Mouse (Mus musculus) limb, embryonic 14.5 days (tissue): Measurements from ENCODE around the gene Uggt1. TPM values are rescaled to one million over a fixed set of nuclear protein-coding genes. Genes with fewer than 3 reads are reported as not detected.

ENCODE experiments used
- ATAC-seq: fragments of 200-750 bp; cut with Nextera tagmentation; 2 replicates; pipeline ENCODE4 v1.8.0; 2017; ENCODE audit warnings: low read depth, moderate number of reproducible peaks, moderate TSS enrichment; ENCODE audit not compliant: low FRiP score
- DNase-seq: peaks from one replicate; pipeline ENCODE4 v3.0.0-alpha.2; 2015; ENCODE audit warnings: low spot score
- H3K27ac ChIP-seq: fragments of 300-500 bp; sonication (generic); replicated peaks from 2 replicates; pipeline ENCODE4 v1.5.1; 2014; ENCODE audit warnings: low read depth, mild to moderate bottlenecking, low read length, moderate library complexity, mixed read lengths
- H3K27me3 ChIP-seq: fragments of 300-500 bp; sonication (generic); 2 replicates; pipeline ENCODE4 v1.6.1; 2014; ENCODE audit warnings: low read length, mixed read lengths; ENCODE audit not compliant: control insufficient read depth, insufficient read depth
- H3K36me3 ChIP-seq: fragments of 300-500 bp; sonication (generic); 2 replicates; pipeline ENCODE4 v1.6.1; 2014; ENCODE audit warnings: mild to moderate bottlenecking, low read length, moderate library complexity, mixed read lengths; ENCODE audit not compliant: control insufficient read depth, insufficient read depth
- H3K4me1 ChIP-seq: fragments of 300-500 bp; sonication (generic); 2 replicates; pipeline ENCODE4 v1.6.1; 2014; ENCODE audit warnings: antibody characterized with exemption, low read length, mixed read lengths; ENCODE audit not compliant: control insufficient read depth, insufficient read depth
- H3K4me2 ChIP-seq: fragments of 300-500 bp; sonication (generic); replicated peaks from 2 replicates; pipeline ENCODE4 v1.6.1; 2014; ENCODE audit warnings: low read depth, mild to moderate bottlenecking, low read length, moderate library complexity; ENCODE audit not compliant: severe bottlenecking
- H3K4me3 ChIP-seq: fragments of 300-500 bp; sonication (generic); replicated peaks from 2 replicates; pipeline ENCODE4 v1.5.1; 2014; ENCODE audit warnings: low read length
- H3K9ac ChIP-seq: fragments of 300-500 bp; sonication (generic); 2 replicates; pipeline ENCODE4 v1.6.1; 2014; ENCODE audit warnings: mild to moderate bottlenecking, low read depth, low read length, moderate library complexity; ENCODE audit not compliant: severe bottlenecking
- H3K9me3 ChIP-seq: fragments of 300-500 bp; sonication (generic); 2 replicates; pipeline ENCODE4 v1.6.1; 2016; ENCODE audit warnings: low read length; ENCODE audit not compliant: control insufficient read depth
- POLR2A ChIP-seq: fragments of 200-500 bp; IDR thresholded peaks from 2 replicates; pipeline ENCODE4 v1.8.0; 2012; ENCODE audit warnings: inconsistent platforms, mild to moderate bottlenecking, moderate library complexity, borderline replicate concordance; ENCODE audit not compliant: insufficient read depth, insufficient read length; ENCODE audit errors: extremely low read depth
- whole genome bisulfite sequencing: fragments of 180-500 bp; shearing (Covaris S2); extraction: QIAGEN DNeasy Blood & Tissue Kit; methylation state at CpG from one replicate; pipeline ENCODE4 v1.1.7; 2014; 5-methylcytosine and 5-hydroxymethylcytosine counted together
- polyA plus RNA-seq, 2 experiments: library from polyadenylated mRNA; depleted of rRNA in 1 of 2; stranded (reverse) in 1 of 2; unstranded in 1 of 2; fragments of >200 nt; fragmentation: Nextera tagmentation in 1 of 2; extraction: Ambion mirVana in 1 of 2; gene quantifications; 2 replicates each; pipeline versions ENCODE4 v1.2.1 to v1.2.3; 2012 to 2014

The Uggt1 gene
- polyA plus RNA-seq, 2 experiments = 30.8 to 74.3 TPM

DNA sequence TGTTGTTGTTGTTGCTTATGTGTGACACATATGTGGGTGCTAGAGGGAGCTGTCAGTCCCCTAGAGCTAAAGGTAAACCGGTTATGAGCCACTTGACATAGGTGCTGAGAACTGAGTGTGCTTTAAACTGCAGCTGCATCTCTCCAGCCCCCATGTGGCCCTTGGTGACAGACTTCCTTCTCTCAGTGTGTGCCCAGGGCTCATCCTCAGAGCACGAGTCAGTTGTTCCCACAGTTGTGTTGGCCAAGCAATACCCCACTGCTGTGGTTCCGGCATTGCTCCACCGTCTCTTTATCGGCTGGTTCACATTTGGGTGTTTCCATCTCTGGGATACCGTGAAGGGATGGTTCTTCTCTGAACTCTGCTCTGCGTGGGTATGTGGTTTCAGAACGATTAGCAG, 12.8 kb upstream of the Uggt1 start:
- no peak for ATAC-seq
- 88% methylated on average over 8 of the region's 8 CpGs for WGBS
- no peak overlapping the region for H3K4me2 ChIP-seq
- H3K27ac ChIP-seq = no peak overlapping the region
- no peak for TF ChIP-seq POLR2A
- no peak overlapping the region for H3K9ac ChIP-seq
- no peaks in the 10 kb centered on the region; the same call in 1 of the 2 replicates for H3K9me3 ChIP-seq
- no peaks in the 10 kb centered on the region for H3K36me3 ChIP-seq
- H3K4me1 ChIP-seq = peaks cover 9% of the 10 kb centered on the region; the same call in 1 of the 2 replicates
- DNase-seq = no peak
- no peak overlapping the region for H3K4me3 ChIP-seq
- H3K27me3 ChIP-seq = no peaks in the 10 kb centered on the region

DNA sequence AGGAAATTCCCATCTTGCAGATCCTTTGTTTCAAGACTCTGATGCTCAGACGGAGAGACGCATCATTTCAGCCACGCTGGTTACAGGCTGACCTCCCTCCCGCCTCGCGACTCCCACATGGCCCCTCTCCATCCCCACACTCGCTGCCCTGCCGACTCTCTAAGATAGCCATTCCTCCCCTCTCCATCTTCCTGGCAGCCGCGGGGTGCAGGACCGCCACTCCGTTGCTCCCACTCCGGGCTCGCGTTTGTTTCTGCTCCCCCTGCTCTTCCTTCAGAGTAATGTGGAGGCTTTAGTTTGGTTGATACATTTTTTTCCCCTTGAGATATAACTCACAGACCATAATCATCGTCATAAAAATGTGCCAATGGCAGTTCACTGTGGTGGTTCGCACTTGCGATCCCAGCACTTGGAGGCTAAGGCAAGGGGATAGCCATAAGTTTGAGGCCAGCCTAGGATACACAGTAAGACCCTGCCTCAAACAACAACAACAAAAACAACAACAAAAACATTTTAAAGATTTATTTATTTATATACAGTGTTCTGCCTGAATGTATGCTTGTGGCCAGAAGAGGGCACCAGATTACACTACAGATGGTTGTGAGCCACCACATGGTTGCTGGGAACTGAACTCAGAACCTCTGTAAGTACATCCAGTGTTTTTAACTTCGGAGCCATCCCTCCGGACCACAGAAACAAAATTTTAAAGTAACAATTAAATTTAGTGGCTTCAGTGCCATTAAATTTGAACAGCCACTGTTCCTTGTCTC, 11.5 kb upstream of the Uggt1 start:
- H3K4me1 ChIP-seq = peaks cover 9% of the 10 kb centered on the region; the same call in 1 of the 2 replicates
- H3K9me3 ChIP-seq = no peaks in the 10 kb centered on the region; the same call in 1 of the 2 replicates
- WGBS = 22% methylated on average over 20 of the region's 20 CpGs
- no peak overlapping the region for H3K9ac ChIP-seq
- no peak for DNase-seq
- ATAC-seq = no peak
- no peak overlapping the region for H3K27ac ChIP-seq
- no peak for TF ChIP-seq POLR2A
- no peak overlapping the region for H3K4me2 ChIP-seq
- no peaks in the 10 kb centered on the region for H3K27me3 ChIP-seq
- no peaks in the 10 kb centered on the region for H3K36me3 ChIP-seq
- H3K4me3 ChIP-seq = no peak overlapping the region

DNA sequence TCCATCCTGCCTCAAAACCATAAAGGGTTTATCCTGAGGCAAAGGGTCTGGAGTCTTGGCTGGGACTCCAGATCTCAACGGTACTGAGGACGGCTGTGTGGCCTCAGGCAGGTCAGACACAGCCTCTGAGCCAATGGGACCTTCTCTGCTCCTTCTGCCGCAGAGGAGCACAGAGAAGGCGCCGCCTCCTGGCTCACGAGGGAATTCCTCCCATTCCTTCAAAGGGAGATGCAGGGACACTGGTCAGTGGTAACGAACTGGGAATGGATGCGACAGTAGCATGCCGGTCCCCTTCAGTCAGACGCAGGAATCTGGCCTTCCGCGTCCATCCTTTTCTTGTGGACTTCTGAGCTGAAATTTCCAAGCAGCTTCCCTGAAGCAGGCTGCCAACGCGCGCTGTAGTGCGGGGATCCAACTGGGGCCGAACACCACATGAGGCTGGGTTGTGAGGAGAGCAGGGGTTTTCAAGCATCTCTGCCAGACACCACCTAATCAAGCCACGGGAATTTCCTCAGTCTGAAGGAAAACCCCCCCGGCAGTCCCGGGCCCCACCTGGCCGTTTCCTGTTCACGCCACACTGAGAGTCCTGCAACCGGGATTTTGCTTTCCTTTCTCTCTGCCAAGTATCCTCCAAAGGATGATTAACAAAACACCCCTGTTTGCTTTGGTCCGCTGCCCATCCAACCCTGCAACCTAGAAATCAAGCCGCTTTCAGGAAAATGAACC, 10.3 kb upstream of the Uggt1 start:
- peak overlapping the region; percentile 38 for H3K4me2 ChIP-seq
- H3K27ac ChIP-seq = no peak overlapping the region
- DNase-seq (peak; percentile 25), ATAC-seq (no peak)
- peaks cover 9% of the 10 kb centered on the region; the same call in 1 of the 2 replicates for H3K4me1 ChIP-seq
- no peak for TF ChIP-seq POLR2A
- WGBS = 13% methylated on average over 25 of the region's 25 CpGs
- H3K4me3 ChIP-seq = peak overlapping the region; percentile 13
- no peaks in the 10 kb centered on the region for H3K27me3 ChIP-seq
- H3K9ac ChIP-seq = 0 out of 2 replicates have a peak overlapping the region, but pooled peaks have one; percentile 28
- H3K36me3 ChIP-seq = no peaks in the 10 kb centered on the region
- H3K9me3 ChIP-seq = no peaks in the 10 kb centered on the region; the same call in 1 of the 2 replicates

DNA sequence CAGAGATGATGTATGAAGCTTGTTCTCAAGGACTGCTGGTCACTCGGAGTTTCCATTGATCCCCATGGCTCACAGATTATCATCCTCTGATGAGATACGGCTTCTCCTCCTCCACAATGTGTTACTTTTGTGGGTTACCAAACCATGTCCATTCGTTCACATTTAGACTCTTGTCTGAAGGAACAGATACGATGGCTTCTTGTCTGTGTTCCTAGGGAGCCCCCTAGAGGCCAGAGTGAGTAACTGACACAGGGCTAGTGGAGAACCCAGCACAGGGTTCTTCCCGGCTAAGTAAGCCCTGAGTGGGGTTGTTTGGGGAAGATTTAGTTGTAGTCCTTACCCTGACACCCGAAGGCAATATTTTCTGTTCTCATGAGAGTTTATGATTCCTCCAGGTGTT, 8.3 kb upstream of the Uggt1 start:
- H3K4me2 ChIP-seq = no peak overlapping the region
- TF ChIP-seq POLR2A = no peak
- no peak overlapping the region for H3K9ac ChIP-seq
- 7% methylated on average over 6 of the region's 6 CpGs for WGBS
- no peaks in the 10 kb centered on the region for H3K27me3 ChIP-seq
- H3K27ac ChIP-seq = no peak overlapping the region
- DNase-seq = peak; percentile 54
- H3K9me3 ChIP-seq = no peaks in the 10 kb centered on the region
- peaks cover 9% of the 10 kb centered on the region; the same call in 1 of the 2 replicates for H3K4me1 ChIP-seq
- ATAC-seq = peak; percentile 73; the same call in 1 of the 2 replicates
- H3K36me3 ChIP-seq = no peaks in the 10 kb centered on the region
- H3K4me3 ChIP-seq = no peak overlapping the region

DNA sequence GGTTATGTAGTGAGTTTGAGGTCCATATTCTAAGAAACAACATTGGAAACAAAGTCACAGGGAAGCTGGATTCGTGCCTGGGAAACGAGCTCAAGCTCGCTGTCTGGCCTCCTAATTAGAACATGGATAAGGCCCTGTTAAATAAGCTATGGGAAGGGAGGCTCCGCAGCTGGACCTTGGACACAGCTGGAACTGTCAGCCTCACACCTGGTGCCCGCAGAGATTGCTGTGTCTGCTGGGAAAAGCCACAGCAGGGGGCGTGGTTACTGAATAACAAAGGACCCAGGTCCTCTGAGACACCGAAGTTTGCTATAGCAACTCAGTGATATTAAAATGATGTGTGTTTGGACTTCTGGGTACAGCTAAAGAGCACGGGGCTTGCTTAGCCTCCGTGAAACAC, 6.9 kb upstream of the Uggt1 start:
- ATAC-seq (no peak), DNase-seq (no peak)
- no peaks in the 10 kb centered on the region for H3K27me3 ChIP-seq
- TF ChIP-seq POLR2A = no peak
- H3K4me2 ChIP-seq = no peak overlapping the region
- no peak overlapping the region for H3K27ac ChIP-seq
- H3K4me3 ChIP-seq = no peak overlapping the region
- no peaks in the 10 kb centered on the region for H3K9me3 ChIP-seq
- H3K36me3 ChIP-seq = no peaks in the 10 kb centered on the region
- no peak overlapping the region for H3K9ac ChIP-seq
- 9% methylated on average over 9 of the region's 9 CpGs for WGBS
- H3K4me1 ChIP-seq = peaks cover 9% of the 10 kb centered on the region; the same call in 1 of the 2 replicates
